Mouse (Mus musculus) right cerebral cortex, adult 18-20 months (tissue): ENCODE measurements around the gene Stard10.

Experiments
- DNase-seq: peaks from one replicate; pipeline ENCODE4 v3.0.0; 2022; ENCODE audit warnings: mixed read lengths

The Stard10 gene

GRCm38 (mm10) chr7:101332045-101332831 is 15.4 kb downstream of the Stard10 start:
- DNase-seq, result no peak

GRCm38 (mm10) chr7:101335228-101335627 is 18.3 kb downstream of the Stard10 start:
- no peak for DNase-seq

GRCm38 (mm10) chr7:101336686-101337085 is 19.8 kb downstream of the Stard10 start:
- no peak for DNase-seq

- DNase-seq, result no peak
These were observed 20.5 kb downstream of the Stard10 start for GRCm38 (mm10) chr7:101337401-101337800.

GRCm38 (mm10) chr7:101341405-101341804 is 24.5 kb downstream of the Stard10 start:
- DNase-seq, result no peak

- DNase-seq, result no peak
These were observed 26.2 kb downstream of the Stard10 start for GRCm38 (mm10) chr7:101343135-101343534.

- no peak for DNase-seq
These were observed 28.0 kb downstream of the Stard10 start for GRCm38 (mm10) chr7:101344892-101345291.

GRCm38 (mm10) chr7:101346991-101347390 is 30.1 kb downstream of the Stard10 start:
- DNase-seq, result no peak

GRCm38 (mm10) chr7:101347767-101348270 is 30.9 kb downstream of the Stard10 start, which contains the start of gene Arap1:
Gene Arap1 (plus strand): TSS chr7:101348067.
- DNase-seq, result no peak

- DNase-seq, result no peak
These were observed 31.4 kb downstream of the Stard10 start for GRCm38 (mm10) chr7:101348312-101348711.

- DNase-seq, result peak; percentile 67
These were observed 33.0 kb downstream of the Stard10 start for GRCm38 (mm10) chr7:101349861-101350260.

- DNase-seq, result no peak
These were observed 35.5 kb downstream of the Stard10 start for GRCm38 (mm10) chr7:101352404-101352803.

- no peak for DNase-seq
These were observed 37.5 kb downstream of the Stard10 start for GRCm38 (mm10) chr7:101354423-101354822.

- no peak for DNase-seq
These were observed 38.7 kb downstream of the Stard10 start for GRCm38 (mm10) chr7:101355551-101356100.

- DNase-seq, result no peak
These were observed 40.0 kb downstream of the Stard10 start for GRCm38 (mm10) chr7:101356868-101357267.

- no peak for DNase-seq
These were observed 43.5 kb downstream of the Stard10 start for GRCm38 (mm10) chr7:101360406-101360805.

- DNase-seq, result no peak
These were observed 44.1 kb downstream of the Stard10 start for GRCm38 (mm10) chr7:101361021-101361420.

GRCm38 (mm10) chr7:101361767-101362166 is 44.9 kb downstream of the Stard10 start:
- DNase-seq, result no peak

GRCm38 (mm10) chr7:101362791-101363191 is 45.9 kb downstream of the Stard10 start:
- DNase-seq, result no peak

- DNase-seq, result no peak
These were observed 47.0 kb downstream of the Stard10 start for GRCm38 (mm10) chr7:101363914-101364313.

- no peak for DNase-seq
These were observed 51.3 kb downstream of the Stard10 start for GRCm38 (mm10) chr7:101367901-101368852.

- DNase-seq, result no peak
These were observed 52.8 kb downstream of the Stard10 start for GRCm38 (mm10) chr7:101369666-101370065.

GRCm38 (mm10) chr7:101373082-101373481 is 56.2 kb downstream of the Stard10 start:
- DNase-seq, result no peak
